Mouse (Mus musculus) thymus, adult 2 months (tissue): ENCODE data around the gene Itga6.

Experiments
- CTCF ChIP-seq: fragments of 200-500 bp; IDR thresholded peaks from 2 replicates; pipeline ENCODE4 v1.5.1; 2012; ENCODE audit warnings: mild to moderate bottlenecking, control low read depth, low read length, moderate library complexity, borderline replicate concordance; ENCODE audit not compliant: control insufficient read depth, poor library complexity, insufficient read depth; ENCODE audit errors: extremely low read depth
- POLR2A ChIP-seq: fragments of 200-500 bp; IDR thresholded peaks from 2 replicates; pipeline ENCODE4 v1.6.1; 2012; ENCODE audit warnings: mild to moderate bottlenecking, low read length, control low read depth, moderate library complexity; ENCODE audit not compliant: control insufficient read depth, poor library complexity, insufficient read depth; ENCODE audit errors: extremely low read depth

DNA sequence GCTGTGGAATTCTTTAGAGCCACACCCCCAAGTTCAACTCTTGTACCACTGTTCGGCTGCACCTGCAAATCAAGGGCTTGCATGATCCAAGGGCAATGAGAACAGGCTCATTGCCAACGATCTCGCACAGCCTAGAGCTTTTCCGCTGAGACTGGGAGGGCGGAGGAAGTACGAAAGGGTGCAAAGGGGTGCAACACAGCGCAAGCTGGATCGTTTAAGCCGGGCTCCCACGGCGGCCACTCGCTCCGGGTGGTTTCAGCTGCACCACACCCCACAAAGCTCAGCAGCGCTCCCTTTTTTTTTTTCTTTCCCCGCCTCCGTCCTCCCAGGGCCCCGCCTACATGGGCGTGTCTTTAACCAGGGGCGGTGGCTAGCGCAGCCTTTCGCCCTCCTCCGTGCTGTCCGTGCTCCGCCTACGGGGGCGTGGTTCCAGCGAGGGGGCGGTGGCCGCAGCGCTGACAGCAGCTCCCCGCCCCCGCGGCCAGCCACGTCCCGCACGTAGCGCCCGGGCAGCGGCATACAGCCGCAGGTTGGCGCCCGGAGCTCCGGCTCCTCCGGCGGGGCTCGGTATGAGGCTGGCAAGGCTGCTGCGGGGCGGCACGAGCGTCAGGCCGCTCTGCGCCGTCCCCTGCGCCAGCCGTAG is 127.5 kb downstream of the Itga6 start, which contains the start of gene Pdk1:
- TF ChIP-seq CTCF: 0 out of 2 replicates have a peak, but pooled peaks have one; percentile 17
- peak; percentile 96 for TF ChIP-seq POLR2A
